Mouse (Mus musculus): ENCODE data around the gene Krt80. TPM values are rescaled to one million over a fixed set of nuclear protein-coding genes. Genes with fewer than 3 reads are reported as not detected.
"Not testable (repeated sequence)": the region's sequence is repeated elsewhere in the genome, so short reads cannot be mapped to it uniquely, and the experiment has no call there.

Krt80 gene
- total RNA-seq, 2 experiments from 2014 or later, result 2.0 to 3.2 TPM

DNA sequence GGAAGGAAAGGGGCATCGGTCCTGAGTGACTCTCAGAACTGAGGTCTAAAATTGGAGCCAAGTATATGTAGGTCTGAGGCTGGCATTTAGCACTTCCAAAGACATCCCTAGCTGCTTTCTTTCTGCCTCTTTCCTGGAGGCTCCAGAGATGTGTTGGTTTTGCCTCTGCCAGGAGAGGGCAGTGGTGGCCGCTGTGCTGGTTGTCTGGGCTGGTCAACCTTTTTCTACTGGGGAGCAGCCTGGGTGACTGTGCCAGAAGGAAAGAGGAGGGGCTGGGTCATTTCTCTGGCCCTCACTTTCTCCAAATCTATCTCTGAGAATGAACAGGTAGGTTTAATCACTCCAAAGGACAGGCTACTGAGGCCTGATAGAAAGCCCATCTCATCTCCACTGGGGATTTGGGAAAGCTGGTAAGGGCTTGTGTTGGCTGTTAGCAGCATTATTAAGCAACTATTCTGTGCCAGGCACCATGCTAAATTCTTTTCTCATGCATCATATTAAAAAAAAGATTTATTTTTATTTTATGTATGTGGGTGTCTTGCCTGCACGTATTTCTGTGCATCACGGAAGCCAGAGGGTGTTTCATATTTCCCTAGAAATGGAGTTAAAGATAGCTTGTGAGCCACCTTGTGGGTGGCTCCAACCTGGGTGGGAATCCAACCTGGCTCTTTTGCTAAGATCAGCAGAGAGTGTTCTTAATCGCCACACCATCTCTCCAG is 28.0 kb downstream of the Krt80 start:
- DNase-seq, result peak; percentile 58 to 77

DNA sequence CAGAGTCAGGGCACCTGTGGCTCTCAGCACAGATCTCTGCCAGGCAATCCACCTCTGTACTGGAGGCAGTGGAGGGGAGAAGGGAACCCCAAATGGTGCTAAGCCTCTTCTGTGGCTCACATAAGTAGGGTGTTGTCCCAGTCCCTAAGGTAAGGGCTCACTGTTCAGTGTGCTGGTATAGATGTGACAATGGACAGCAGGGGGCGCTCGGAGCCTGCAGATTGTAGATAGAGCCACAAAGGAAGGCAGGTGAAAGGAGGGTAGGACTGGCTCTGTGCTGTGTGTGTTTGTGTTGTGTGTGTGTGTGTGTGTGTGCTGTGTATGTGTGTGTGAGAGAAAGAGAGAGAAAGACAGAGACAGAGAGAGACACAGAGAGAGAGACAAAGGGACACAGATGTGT is 30.4 kb downstream of the Krt80 start:
- peak; percentile 80 to 95 for DNase-seq

DNA sequence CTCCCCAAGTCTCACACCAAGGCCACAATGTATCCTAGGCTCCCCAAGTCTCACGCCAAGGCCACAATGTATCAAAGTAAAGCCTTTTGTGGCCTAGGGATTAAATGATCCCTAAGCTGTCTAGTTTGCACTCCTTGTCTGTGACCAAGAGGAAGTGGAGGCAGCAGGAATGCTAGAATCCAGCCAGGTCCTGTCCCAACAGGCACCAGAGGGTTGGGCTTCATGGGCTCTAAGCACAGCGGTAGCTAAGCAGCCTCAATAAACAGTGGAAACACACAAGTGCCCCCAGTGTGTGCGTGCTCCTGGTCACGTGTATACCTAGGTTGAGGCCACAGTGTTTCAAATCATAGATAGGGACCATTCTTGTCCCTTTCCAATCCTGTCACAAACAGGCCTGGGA is 31.6 kb downstream of the Krt80 start:
- DNase-seq, result peak in 1 of 2 experiments; percentile 61

DNA sequence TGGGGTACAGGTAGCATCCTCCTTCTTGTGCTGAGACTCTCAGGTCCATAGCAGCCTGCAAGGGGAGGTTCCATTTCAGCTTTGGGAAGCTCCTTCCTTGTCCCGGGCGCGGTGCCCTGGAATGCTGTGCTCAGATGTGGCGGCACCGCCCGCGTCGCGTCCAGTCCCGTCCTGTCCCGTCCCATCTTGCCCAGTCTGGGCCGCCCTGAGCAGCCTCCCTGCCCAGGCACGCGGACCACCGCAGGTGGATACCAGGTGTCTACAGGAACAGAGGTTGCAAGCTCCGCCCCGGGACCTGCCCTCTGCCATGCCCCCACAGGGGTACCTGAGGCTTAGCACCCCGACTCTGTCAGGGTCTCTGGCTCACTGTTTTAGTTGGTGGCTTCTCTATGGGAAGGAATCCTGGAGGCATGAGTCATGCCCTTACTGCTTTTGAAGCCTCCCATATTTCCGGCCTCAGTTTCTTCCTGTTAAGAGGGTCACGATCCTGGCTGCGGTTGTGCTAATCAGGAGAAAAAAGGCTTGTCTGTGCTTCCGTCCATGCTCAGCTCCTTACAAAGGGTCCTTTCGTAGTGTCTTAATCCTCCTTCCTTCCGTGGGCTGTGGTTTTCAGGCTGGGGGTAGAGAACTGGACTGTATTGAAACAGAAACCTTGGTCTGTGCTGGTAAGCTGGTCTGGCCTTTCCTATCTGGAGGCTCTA is 33.3 kb downstream of the Krt80 start:
- peak in 1 of 2 experiments; percentile 52 for DNase-seq

DNA sequence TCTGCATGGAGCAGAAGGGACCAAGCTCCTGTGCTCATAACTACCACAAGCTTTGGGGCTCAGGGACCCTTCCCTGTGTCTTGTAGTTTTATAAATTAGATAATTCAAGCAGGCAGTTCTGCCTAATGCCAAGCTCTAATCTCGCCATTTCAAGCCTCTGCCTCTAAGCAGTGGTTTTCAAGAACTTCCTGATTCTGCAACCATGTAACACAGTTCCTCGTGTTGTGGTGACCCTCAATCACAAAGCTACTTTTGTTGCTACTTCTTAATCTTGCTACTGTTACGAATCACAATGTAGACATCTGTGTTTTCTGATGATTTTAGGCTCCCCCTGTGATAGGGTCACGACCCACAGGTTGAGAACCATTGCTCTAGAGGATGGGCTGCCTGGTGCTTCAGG is 36.3 kb downstream of the Krt80 start:
- no peak for DNase-seq

DNA sequence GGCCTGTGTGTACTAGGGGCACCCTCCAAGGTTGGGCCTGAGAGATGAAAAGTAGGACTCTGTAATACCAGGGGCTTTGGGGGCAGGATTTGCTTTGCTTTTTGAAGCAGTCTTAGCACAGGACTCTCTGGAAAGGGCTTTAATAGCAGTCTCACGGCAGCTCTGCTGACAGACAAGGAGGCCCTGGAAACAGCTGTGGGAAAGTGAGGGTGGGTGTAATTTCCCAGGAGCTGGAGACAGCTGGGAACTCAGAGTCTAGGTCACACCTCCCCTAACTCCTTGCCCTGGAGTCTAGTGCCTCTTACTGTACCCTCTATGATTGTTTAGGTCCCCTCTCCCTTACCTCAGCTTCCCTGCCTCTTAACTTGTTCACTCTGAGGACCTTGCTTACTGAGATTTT is 36.8 kb downstream of the Krt80 start:
- DNase-seq, result no peak

DNA sequence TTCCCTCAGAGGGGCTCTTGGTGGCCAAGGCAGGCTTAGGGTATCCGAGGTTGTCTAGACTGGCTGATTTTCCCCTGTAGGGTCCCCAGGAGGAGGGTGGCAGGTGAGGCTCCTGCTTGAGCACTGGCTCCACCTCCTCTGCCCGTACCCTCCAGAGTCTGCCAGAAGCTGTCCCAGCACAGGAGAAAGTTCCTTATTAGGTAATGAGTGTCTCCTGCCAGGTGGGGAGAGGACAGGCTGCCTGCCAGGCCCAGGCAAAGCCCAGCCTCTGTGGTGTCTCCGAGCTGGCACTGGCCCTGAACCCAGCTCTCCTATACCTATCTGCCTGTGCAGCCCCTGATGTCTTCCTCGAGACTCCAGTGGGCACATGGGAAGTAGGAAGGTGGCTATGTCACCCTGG is 37.6 kb downstream of the Krt80 start:
- peak in 1 of 2 experiments; percentile 57 for DNase-seq

DNA sequence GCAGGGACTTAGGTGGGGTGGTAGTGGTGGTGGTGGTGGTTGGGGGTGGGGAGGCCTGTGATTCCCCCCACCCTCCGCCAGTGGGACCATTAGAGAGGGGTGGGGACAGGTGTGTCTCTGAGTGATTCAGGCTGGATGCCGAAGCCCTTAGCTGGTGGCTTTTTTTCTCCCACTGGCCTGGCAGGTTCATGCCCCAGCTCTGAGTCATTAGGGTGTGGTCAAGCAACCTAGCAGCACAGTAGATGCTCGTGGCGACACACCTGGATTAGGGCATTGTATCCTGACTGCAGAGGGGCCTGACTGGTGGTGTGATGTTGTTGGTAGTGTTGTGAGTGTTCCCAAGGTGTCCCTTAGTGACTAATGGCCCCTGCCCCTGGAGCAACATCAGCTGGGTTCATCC is 38.9 kb downstream of the Krt80 start:
- DNase-seq, result no peak

DNA sequence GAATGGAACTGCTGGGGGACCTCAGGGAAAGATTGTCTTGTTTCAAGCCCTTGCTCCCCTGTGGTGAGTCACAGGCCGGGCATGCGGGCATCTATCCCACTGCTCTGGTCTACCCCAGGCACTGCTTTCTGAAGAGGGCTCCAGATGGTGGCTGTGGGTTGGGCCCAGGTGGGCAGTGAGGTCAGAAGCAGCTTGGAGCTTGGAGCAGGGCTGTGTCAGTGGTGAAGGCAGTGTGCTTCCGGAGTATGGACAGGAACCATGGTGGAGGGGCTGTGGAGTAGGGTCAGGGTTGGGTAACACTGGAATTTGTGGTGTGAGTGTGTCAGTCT is 40.4 kb downstream of the Krt80 start:
- no peak for DNase-seq

DNA sequence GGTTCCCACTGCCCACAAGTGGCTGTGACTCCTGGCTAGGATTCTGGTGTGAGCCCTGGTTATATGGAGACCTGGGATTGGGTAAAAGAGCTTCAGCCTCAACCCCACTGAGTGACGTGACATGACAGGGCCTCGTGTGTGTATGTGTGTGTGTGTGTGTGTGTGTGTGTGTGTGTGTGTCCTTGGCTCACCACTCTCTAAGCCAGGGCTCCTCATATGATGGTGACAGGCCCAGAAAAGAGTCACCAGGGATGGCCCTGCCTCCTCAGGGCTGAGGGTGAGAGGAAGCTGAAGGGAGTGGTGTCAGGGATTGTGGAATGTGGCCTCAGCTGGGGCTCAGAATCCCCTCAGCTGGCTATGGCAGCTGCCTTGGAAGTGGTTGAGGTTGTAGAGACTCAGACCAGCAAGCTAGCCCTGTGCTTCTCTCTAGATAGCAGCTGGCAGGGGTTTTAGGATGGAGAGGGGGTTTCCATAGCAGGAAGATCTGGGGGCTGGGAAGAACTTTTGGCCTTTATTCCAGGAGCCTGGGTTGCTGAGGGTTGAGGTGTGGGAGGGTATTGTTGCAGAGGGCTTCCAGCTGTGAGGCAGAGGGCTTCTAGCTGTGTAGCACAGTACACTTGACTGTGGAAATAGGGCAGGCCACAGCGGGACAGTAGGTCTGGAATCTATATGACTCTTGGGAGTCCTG is 40.9 kb downstream of the Krt80 start:
- DNase-seq, result no peak

DNA sequence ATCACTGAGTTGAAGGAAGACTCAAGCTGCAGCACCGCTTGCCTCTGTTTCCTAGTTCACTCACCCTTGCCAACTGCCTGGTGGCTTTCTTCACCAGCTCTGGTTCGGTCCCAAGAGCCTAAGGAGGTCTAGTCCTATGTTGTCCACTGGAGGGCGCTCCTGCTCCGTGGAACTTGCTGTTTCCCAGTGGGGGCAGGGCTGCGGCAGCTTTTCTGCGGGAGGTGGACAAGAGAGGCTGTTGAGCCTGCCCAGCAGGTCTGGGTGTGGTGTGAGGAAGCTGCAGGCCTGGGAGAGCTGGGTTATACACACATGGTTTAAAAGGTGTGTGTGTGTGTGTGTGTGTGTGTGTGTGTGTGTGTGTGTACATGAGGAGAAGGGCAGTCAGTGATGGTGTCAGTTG is 42.7 kb downstream of the Krt80 start:
- DNase-seq, result peak; percentile 83 to 93

DNA sequence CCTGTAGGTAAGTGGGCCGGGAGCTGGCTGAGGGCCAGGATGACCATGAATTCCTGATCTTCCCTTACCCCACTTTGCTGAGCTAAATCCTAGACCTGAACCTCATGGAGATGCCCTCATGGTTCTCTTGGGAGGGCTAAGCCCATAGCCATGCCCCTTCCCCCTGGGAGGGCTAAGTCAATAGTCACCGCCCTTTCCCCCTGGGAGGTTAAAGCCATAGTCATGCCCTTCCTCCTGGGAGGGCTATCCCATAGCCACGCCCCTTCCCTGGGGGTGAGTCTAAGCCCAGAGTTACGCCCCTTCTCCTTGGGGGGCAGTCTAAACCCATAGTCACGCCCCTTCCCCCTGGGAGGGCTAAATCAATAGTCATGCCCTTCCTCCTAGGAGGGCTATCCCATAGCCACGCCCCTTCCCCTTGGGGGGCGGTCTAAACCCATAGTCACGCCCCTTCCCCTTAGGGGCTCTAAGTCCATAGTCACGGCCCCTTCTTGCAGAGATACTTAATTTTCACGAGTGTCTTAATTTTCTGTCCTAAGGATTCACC is 43.9 kb downstream of the Krt80 start:
- DNase-seq, result peak in 1 of 2 experiments; percentile 27

DNA sequence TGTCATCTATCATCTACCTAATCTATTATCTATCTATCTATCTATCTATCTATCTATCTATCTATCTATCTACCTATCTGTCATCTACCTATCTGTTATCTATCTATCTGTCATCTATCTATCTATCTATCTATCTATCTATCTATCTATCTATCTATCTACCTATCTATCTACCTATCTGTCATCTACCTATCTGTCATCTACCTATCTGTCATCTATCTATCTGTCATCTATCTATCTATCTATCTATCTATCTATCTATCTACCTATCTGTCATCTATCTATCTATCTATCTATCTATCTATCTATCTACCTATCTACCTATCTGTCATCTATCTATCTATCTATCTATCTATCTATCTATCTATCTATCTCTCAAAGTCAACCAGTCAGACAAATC is 45.6 kb downstream of the Krt80 start:
- not testable (repeated sequence) for DNase-seq

DNA sequence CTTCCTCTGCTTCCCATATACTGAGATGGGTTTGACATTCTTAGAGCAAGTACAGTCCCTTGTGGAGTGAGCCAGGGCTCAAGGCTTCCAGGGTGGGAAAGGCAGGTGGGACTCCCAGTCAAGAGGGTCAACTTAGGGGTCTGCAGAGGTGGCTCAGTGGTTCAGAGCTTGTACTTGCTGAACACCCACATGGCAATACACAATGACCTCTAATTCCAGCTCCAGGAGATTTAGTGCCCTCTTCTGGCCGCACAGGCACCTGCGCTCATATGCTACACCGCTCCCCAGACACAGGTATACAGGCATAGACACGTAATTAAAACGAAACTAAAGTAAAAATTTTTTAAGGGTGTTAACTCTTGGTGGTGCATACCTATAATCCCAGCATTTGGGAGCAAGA is 46.5 kb downstream of the Krt80 start:
- no peak for DNase-seq

DNA sequence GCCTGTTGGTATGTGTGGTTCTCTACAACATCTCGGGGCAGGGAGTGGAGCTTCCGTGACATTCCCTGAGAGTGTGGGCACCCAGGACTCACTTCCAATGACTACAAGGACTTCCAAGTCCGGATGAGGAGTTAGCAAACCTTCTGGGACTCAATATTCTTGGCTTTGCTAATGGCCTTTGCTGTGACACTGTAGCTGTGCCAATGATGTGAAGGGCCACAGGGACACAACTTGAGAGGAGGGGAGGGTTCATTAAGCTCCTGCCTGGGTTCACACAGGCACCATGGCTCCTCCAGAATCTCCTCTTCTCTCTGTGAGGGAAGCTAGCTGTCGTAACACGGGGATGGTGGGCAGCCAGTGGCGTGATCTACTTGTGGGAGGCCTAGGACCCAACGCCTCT is 47.3 kb downstream of the Krt80 start:
- no peak for DNase-seq

DNA sequence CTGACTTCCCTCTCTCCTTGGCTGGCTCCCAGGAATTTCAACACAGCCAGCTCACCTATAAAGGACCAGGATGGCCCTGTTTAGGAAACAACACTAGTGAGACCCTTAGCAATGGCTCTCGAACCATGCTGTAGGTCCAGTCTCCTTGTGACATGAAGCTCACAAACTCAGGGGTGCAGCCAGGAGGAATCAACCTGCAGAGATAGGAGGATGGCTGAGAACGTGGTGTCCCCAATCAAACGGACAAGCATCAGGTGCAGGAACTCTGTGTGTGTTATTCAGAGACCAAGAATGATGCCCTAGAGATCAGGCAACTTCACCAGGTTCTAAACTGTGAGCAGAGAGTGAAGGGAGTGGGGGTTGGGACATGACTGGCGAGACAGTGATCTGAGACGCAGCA is 47.9 kb downstream of the Krt80 start:
- DNase-seq, result no peak

DNA sequence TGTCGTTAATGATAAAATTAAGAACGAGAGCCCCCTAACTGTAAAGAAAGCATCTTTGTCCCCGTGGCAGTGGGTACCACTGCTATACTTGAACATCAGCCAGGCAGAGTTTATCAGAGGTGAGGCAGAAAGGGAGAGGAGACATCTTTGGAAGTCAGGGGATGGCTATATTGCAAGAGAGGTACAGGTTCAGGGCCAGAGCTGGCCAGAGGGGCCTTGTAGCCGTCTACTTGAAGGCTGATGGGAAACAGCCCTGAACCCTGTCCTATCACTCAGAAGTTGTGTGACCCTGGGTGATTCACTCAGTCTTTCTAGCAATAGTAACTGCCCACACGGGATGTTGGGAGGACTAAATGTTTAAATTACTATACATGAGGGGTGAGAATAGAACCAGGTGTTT is 48.8 kb downstream of the Krt80 start:
- DNase-seq, result no peak

DNA sequence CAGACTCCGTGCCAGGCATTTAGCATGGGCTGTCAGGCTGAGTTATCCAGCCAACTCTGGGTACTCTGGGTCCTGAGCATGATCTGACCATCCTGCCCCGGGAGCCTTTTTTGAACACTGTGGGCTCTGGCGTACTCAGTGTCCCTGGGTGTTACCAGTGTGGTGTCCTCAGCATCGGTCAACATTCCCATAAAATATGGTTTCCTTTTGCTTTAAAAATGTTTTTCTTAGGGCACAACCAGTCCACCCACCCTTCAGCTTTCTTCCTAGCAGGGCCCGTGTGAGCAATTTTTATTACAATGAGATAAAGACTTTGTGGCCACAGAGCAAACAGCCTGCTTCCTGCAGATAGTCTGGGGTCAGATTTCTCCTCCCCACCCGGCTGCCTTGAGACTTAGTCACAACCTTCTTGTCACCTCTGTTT is 49.3 kb downstream of the Krt80 start:
- peak; percentile 44 to 76 for DNase-seq

DNA sequence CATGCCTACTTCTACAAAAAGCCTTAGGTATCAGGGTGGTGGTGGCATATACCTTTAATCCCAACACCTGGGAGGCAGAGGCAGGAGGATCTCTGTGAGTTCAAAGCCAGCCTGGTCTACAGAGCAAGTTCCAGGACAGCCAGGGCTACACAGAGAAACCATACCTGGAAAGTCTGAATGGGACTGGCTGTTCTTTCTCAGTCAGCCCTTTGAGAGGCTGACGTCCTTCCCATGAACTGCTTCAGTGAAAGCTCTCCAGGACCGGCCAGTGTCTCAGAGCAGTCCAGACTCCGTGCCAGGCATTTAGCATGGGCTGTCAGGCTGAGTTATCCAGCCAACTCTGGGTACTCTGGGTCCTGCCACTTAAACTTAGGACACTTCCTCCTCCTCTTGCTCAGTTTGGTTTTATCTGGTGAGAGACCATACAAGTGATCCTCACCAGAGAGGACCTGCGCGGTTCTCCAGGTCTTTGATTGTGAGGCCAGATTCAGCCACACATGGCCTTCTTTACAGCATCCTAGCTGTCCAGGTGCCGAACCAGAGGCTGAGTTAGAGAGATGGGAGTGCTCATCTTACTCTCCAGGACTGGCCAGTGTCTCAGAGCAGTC is 49.8 kb downstream of the Krt80 start:
- DNase-seq, result peak in 1 of 2 experiments; percentile 38

DNA sequence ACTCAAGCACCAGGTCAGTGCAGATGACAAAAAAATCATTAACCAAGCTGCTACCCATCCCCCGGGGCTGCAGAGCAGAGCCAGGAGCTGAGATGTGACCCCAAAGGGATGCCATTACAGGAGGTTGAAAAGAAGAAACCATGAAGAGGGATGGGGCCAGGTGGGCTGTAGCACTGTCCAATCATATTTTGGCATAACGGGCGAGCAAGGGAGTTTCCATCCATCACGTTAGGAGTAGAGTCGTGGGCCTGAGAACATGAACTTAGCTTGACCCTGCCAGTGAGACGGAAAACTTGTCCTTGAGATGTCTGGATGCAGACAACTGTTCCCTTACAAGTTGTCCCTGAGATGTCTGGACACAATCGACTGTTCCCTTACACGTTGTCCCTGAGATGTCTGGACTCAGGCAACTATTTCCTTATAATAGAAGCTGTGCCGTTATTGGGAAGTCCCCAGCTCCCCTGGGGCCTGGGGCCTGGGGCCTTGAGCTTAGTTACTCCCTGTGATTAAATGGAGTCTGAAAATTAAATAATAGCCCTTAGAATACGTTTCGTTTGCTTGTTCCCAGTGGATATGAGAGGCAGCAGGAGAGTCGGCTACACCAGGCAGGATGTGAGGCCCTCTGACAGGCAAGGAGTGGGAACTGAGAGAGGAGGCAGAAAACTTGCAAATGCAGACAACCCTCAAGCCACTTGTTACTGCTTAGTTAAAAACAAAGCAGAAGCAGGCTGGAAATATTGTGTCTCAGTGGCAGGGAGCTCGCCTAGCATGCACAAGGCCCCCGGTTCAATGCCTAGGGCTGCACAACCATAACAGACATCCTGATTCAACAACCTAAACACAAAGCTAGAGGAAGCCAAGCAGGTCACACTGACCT is 50.8 kb downstream of the Krt80 start:
- peak; percentile 41 to 46 for DNase-seq

DNA sequence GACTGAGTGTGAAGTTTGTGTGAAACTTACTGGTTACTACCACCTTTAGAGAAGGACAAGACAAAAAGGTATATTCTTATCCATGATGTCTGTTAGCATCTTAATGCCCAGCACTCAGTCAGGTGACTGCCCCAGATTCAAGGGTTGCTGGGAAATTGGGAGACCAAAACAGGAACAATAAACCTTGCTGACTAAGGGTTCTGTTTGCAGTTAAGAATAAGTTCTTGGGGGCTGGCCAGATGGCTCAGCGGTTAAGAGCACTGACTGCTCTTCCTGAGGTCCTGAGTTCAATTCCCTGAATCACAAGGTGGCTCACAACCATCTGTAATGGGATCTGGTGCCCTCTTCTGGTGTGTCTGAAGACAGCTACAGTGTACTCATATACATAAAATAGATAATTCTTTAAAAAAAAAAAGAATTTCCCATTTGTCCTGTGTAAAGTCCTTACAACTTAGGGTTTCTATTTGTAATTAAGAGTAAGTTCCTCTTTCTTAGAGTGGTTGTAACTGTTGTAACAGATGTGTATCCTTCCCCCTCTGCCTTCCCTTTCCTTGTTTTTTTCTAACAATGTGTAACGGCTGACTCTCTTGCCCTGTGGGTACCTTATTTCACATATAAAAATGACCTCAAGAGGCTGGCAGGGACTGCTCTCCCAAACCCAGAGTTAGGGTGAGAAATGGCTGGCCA is 52.0 kb downstream of the Krt80 start:
- peak in 1 of 2 experiments; percentile 28 for DNase-seq

All from heart, adult 18-20 months (tissue).